Mouse (Mus musculus) brain, embryonic 14.5 days (tissue): ENCODE data around the gene Zfp853.

Experiments
- CTCF ChIP-seq: fragments of 200-500 bp; IDR thresholded peaks from 2 replicates; pipeline ENCODE4 v1.5.1; 2012; ENCODE audit warnings: inconsistent platforms, mild to moderate bottlenecking, moderate library complexity, borderline replicate concordance; ENCODE audit not compliant: insufficient read depth, insufficient read length; ENCODE audit errors: extremely low read depth
- POLR2A ChIP-seq: fragments of 200-500 bp; IDR thresholded peaks from 2 replicates; pipeline ENCODE4 v1.6.1; 2012; ENCODE audit warnings: mild to moderate bottlenecking, inconsistent platforms, borderline replicate concordance; ENCODE audit not compliant: poor library complexity, insufficient read depth, insufficient read length, severe bottlenecking; ENCODE audit errors: extremely low read depth

- TF ChIP-seq CTCF, result no peak
- no peak for TF ChIP-seq POLR2A
These were observed 40.1 kb downstream of the Zfp853 start for GRCm38 (mm10) chr5:143253186-143253880.
